Mouse (Mus musculus) gastrocnemius, postnatal 4 days (tissue): ENCODE measurements around the gene Olfr394. TPM values are rescaled to one million over a fixed set of nuclear protein-coding genes. Genes with fewer than 3 reads are reported as not detected.
"Not testable (repeated sequence)": the region's sequence is repeated elsewhere in the genome, so short reads cannot be mapped to it uniquely, and the experiment has no call there.

Experiments
- DNase-seq, 2 experiments: peaks; one replicate each; pipeline ENCODE4 v3.0.0; 2021 to 2022; ENCODE audit warnings: low spot score in 2 of 2, mixed read lengths in 2 of 2
- long read RNA-seq, 2 experiments: library from polyadenylated mRNA; stranded (forward); transcript quantifications; one replicate each; pipeline ENCODE4 v2.0.0; 2021
- total RNA-seq, 2 experiments: library from RNA; stranded (reverse); gene quantifications; 2 replicates each; pipeline ENCODE4 v1.2.3; 2021

The Olfr394 gene
- total RNA-seq: not detected
- long read RNA-seq, experiment 1: 0 reads
- long read RNA-seq, experiment 2: 0 reads

DNA sequence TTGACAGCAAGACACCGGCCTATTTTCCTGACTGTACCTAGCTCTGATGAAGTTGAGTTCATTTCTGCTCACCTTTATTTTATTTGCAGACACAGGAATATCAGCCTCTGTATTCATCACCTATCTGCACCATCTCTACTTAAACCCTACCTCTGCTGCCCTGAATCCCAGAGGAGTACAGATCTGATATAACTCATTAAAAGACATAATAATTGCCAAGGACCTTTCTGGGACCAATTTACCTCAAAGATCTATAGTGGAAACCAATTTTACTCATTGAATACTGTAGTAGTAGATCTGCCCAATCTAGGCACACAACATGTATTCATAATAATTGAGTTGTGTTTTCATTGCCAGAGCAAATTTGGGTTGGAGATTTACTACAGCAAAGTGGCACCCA lies at the start of gene Olfr394:
Gene Olfr394 (minus strand): TSS at position 101 of the 400 bp plus-strand sequence.
- DNase-seq: no peak

DNA sequence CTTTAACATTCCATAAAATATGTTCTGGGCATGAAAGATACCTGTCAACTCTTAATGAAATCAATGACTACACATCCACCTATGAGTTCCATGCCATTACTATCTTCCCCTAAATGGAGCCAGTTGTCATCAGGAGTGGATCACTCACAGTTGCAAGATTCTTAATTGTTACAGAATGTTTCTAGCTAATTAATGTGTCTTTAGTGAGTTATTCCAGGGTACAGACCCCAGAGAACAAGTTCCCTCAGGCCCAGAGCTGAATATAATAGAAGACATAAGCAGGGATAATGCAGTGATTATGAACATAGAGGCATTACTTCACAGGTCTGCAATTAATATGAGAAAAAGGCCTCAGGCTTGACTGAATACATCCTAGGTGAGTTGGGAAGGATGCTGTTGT lies 45.8 kb upstream of the Olfr394 start, which contains the start of gene Olfr23:
Gene Olfr23 (plus strand): TSS at position 301 of the 400 bp plus-strand sequence.
- no peak for DNase-seq

DNA sequence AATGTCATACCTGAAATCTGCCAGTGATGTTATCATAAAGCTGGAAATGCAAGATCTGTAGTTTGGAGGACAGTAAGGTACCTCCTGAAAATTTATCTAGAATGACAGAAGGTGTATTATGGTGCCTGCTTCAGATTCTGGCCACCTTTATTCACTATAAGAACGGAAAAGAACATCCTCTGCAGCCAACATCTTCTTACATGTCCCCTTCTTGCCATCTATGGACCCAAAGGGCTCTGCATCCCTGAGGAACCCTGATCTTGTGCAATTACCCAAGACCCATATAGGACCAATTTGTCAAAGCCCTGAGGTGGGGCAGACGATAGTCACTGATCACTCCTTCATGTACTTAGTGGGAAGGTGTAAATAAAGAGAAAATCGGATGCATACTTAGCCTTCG lies 18.6 kb upstream of the Olfr394 start, which contains the start of gene Olfr395:
Gene Olfr395 (minus strand): TSS at position 101 of the 400 bp plus-strand sequence.
- DNase-seq: not testable (repeated sequence)

DNA sequence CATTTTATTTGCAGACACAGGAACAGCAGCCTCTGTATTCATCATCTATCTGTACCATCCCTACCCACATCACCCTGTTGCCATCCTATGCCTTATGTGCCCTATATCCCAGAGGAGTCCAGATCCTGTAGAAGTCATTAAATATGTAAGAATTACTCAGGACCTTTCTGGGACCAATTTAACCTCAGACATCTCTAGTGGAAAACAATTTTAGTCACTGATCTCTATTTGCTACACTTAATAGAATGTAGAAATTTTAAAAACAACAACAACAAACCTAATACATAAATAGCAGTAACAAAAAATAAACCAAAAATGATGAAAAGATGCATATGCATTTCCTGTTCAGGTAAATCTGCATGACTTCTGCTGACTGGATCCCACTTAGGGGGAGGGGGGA lies 39.2 kb downstream of the Olfr394 start, which contains the start of gene Olfr393:
Gene Olfr393 (minus strand): TSS at position 101 of the 400 bp plus-strand sequence.
- no peak for DNase-seq

Other genes with a start within 250 kb of the Olfr394 start
- not detected for gene Zfp735, start 202.0 kb downstream of the Olfr394 start, total RNA-seq
- not detected for gene Olfr389, start 110.1 kb downstream of the Olfr394 start, total RNA-seq
- not detected for gene Olfr390, start 107.8 kb downstream of the Olfr394 start, total RNA-seq
- gene Olfr391-ps, start 87.7 kb downstream of the Olfr394 start, total RNA-seq: not detected
- gene Olfr392, start 73.7 kb downstream of the Olfr394 start, total RNA-seq: not detected
- not detected for gene Olfr393, start 39.3 kb downstream of the Olfr394 start, total RNA-seq
- gene Olfr395, start 18.5 kb upstream of the Olfr394 start, total RNA-seq: not detected
- not detected for gene Olfr23, start 45.9 kb upstream of the Olfr394 start, total RNA-seq
- gene Olfr397, start 70.0 kb upstream of the Olfr394 start, total RNA-seq: not detected
- not detected for gene Olfr398, start 99.6 kb upstream of the Olfr394 start, total RNA-seq
- not detected for gene Olfr139, start 165.8 kb upstream of the Olfr394 start, total RNA-seq
- gene Olfr399, start 165.8 kb upstream of the Olfr394 start, total RNA-seq: not detected
- not detected for gene Zfp616, start 179.2 kb upstream of the Olfr394 start, total RNA-seq
- gene Olfr401, start 222.9 kb upstream of the Olfr394 start, total RNA-seq: not detected